Mouse (Mus musculus) cerebellum, postnatal 14 days (tissue): ENCODE results near the gene Olfr1116.
"Not testable (repeated sequence)": the region's sequence is repeated elsewhere in the genome, so short reads cannot be mapped to it uniquely, and the experiment has no call there.

Experiments
- DNase-seq, 2 experiments: peaks; one replicate each; pipeline ENCODE4 v3.0.0; 2021; ENCODE audit warnings: mixed read lengths in 2 of 2

Gene Olfr1116

DNA sequence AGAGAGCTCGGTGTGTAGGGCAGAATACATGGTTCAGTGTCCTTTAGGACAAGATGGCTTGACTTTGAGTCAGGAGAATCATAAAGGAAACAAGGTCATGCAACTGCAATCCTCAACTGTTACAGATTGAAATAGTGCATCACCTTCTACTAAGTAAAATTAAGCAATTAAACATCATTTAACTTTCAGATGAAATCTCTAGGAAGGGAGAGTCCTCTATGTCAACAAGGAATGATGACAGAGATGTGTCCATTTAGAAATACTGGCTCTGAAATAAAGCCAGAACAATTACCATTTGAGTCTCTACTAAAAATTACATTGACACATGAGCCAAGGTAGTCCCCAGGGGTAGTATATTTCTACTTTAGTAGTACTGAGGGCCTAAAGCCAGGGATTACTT lies at the start of gene Olfr1116:
Gene Olfr1116, plus strand, starts transcription at position 301 of the 400 bp plus-strand sequence.
- no peak for DNase-seq

DNA sequence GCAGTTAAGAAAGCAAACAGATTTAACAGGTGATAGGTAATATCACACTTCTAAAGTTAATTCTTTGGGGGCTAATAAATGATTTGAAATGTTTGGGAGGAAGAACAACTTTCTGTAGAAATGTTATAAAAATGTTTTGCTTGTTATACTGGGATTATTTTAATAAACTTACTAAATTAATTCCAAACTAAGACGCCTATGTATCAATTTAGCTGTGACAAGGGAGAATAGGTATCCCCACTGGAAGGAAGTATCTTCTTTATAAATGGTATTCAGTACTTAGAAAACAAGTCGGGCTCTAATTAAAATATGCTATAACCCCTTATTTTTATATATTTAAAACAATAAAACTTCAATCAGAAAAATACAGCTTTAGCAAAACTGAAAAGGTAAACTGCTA lies 19.6 kb upstream of the Olfr1116 start, which contains the start of gene Olfr1115:
Gene Olfr1115, plus strand, starts transcription at position 301 of the 400 bp plus-strand sequence.
- no peak for DNase-seq

DNA sequence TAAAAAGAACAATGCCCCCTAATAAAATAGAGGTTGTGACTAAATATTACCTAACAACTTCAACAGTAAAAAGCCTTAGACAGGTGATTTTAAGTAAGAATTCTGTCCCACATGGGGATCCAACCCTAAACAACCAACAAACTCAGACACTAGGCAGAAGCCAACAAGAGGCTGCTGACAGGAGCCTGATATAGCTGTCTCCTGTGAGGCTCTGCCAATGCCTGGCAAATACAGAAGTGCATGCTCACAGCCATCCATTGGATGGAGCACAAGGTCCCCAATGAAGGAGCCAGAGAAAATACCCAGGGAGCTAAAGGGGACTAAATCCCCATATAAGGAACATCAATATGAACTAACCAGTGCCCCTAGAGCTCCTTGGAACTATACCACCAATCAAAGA lies 26.6 kb downstream of the Olfr1116 start:
- not testable (repeated sequence) for DNase-seq

DNA sequence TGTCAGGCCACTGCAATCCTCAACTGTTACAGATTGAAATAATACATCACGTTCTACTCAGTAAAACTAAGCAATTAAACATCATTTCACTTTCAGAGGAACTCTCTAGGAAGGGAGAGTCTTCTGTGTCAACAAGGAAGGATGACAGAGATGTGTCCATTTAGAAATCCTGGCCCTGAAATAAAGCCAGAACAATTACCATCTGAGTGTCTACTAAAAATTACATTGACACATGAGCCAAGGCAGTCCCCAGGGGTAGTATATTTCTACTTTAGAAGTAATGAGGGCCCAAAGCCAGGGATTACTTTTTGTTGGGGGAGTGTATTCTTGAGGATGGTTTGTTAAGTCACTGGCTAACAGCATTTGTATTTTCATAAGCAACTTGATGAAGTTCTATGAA lies 39.9 kb downstream of the Olfr1116 start, which contains the start of gene Olfr1118:
Gene Olfr1118, plus strand, starts transcription at position 301 of the 400 bp plus-strand sequence.
- DNase-seq, result no peak
